Mouse (Mus musculus) retina, postnatal 1 day (tissue): ENCODE data around the gene Olfr896-ps1.

Source experiments
- DNase-seq: peaks from one replicate; pipeline ENCODE4 v3.0.0-alpha.2; 2012

Olfr896-ps1 gene

GRCm38 (mm10) chr9:38290807-38291206, at the start of gene Olfr896-ps1:
Gene Olfr896-ps1, plus strand, starts transcription at chr9:38291107.
- DNase-seq: no peak

- no peak for DNase-seq
Observed at GRCm38 (mm10) chr9:38252474-38252873, 38.4 kb upstream of the Olfr896-ps1 start, which contains the start of gene Olfr143. Gene Olfr143, plus strand, starts transcription at chr9:38252774.

GRCm38 (mm10) chr9:38267551-38267950, 23.4 kb upstream of the Olfr896-ps1 start, which contains the start of gene Olfr895:
Gene Olfr895, plus strand, starts transcription at chr9:38267851.
- DNase-seq: no peak

GRCm38 (mm10) chr9:38328760-38329159, 37.9 kb downstream of the Olfr896-ps1 start, which contains the start of gene Olfr25:
Gene Olfr25, plus strand, starts transcription at chr9:38329060.
- DNase-seq: no peak
